Mouse (Mus musculus): ENCODE measurements at regions not wholly inside any gene's neighbourhood (a gene's known extent, or its start where the extent isn't known, plus 50 kb on each side); places are given as distances from the start of the nearest gene placed in this dataset.

- H3K9me3 ChIP-seq (ENCODE audit: control insufficient read depth), result no peaks in the 10 kb centered on the region
- H3K4me2 ChIP-seq (replicated peaks; ENCODE audit: low read depth), result no peak overlapping the region
- no peaks in the 10 kb centered on the region for H3K4me1 ChIP-seq (replicated peaks; ENCODE audit: control insufficient read depth, insufficient read depth, low read length)
- H3K27me3 ChIP-seq (replicated peaks; ENCODE audit: control insufficient read depth, insufficient read depth, low read length), result no peaks in the 10 kb centered on the region
- no peak overlapping the region for H3K27ac ChIP-seq (ENCODE audit: low read depth, low read length)
- 82% methylated on average over 3 of the region's 3 CpGs for WGBS
- no peak overlapping the region for H3K9ac ChIP-seq (ENCODE audit: low read depth, low read length)
- ATAC-seq, result no peak
- H3K4me3 ChIP-seq (ENCODE audit: low read depth, low read length), result no peak overlapping the region
- H3K36me3 ChIP-seq (ENCODE audit: control insufficient read depth, insufficient read depth), result no peaks in the 10 kb centered on the region
- no peak for TF ChIP-seq CTCF (IDR thresholded peaks at IDR 0.05; ENCODE audit: low read depth)
These were observed 87.8 kb upstream of the Foxq1 start for GRCm38 (mm10) chr13:31468131-31468530.

- H3K27ac ChIP-seq (ENCODE audit: low read depth, low read length), result no peak overlapping the region
- no peaks in the 10 kb centered on the region for H3K36me3 ChIP-seq (ENCODE audit: control insufficient read depth, insufficient read depth)
- no peak overlapping the region for H3K9ac ChIP-seq (ENCODE audit: low read depth, low read length)
- no peaks in the 10 kb centered on the region for H3K4me1 ChIP-seq (replicated peaks; ENCODE audit: control insufficient read depth, insufficient read depth, low read length)
- no peak overlapping the region for H3K4me2 ChIP-seq (replicated peaks; ENCODE audit: low read depth)
- no peaks in the 10 kb centered on the region for H3K9me3 ChIP-seq (ENCODE audit: control insufficient read depth)
- 77% methylated on average over 3 of the region's 3 CpGs for WGBS
- ATAC-seq, result no peak
- no peak overlapping the region for H3K4me3 ChIP-seq (ENCODE audit: low read depth, low read length)
- H3K27me3 ChIP-seq (replicated peaks; ENCODE audit: control insufficient read depth, insufficient read depth, low read length), result no peaks in the 10 kb centered on the region
- no peak for TF ChIP-seq CTCF (IDR thresholded peaks at IDR 0.05; ENCODE audit: low read depth)
These were observed 87.0 kb upstream of the Foxq1 start for GRCm38 (mm10) chr13:31468983-31469382.

- Histone ChIP-seq H3K4me3 (ENCODE audit: low read depth, low read length) (no peak overlapping the region), H3K27me3 (replicated peaks; ENCODE audit: control insufficient read depth, insufficient read depth, low read length) (no peaks in the 10 kb centered on the region), H3K27ac (ENCODE audit: low read depth, low read length) (no peak overlapping the region), H3K9ac (ENCODE audit: low read depth, low read length) (no peak overlapping the region), H3K4me2 (replicated peaks; ENCODE audit: low read depth) (no peak overlapping the region), H3K36me3 (ENCODE audit: control insufficient read depth, insufficient read depth) (no peaks in the 10 kb centered on the region), H3K9me3 (ENCODE audit: control insufficient read depth) (no peaks in the 10 kb centered on the region), H3K4me1 (replicated peaks; ENCODE audit: control insufficient read depth, insufficient read depth, low read length) (no peaks in the 10 kb centered on the region)
- ATAC-seq, result no peak
- TF ChIP-seq CTCF (IDR thresholded peaks at IDR 0.05; ENCODE audit: low read depth), result no peak
- 87% methylated on average over 5 of the region's 5 CpGs for WGBS
These were observed 83.6 kb upstream of the Foxq1 start for GRCm38 (mm10) chr13:31472366-31472765.

GRCm38 (mm10) chr13:31472804-31473203 is 83.1 kb upstream of the Foxq1 start:
- no peaks in the 10 kb centered on the region for H3K9me3 ChIP-seq (ENCODE audit: control insufficient read depth)
- H3K27me3 ChIP-seq (replicated peaks; ENCODE audit: control insufficient read depth, insufficient read depth, low read length), result no peaks in the 10 kb centered on the region
- ATAC-seq, result no peak
- H3K4me1 ChIP-seq (replicated peaks; ENCODE audit: control insufficient read depth, insufficient read depth, low read length), result no peaks in the 10 kb centered on the region
- H3K36me3 ChIP-seq (ENCODE audit: control insufficient read depth, insufficient read depth), result no peaks in the 10 kb centered on the region
- no peak overlapping the region for H3K4me3 ChIP-seq (ENCODE audit: low read depth, low read length)
- TF ChIP-seq CTCF (IDR thresholded peaks at IDR 0.05; ENCODE audit: low read depth), result no peak
- 76% methylated on average over 4 of the region's 4 CpGs for WGBS
- no peak overlapping the region for H3K4me2 ChIP-seq (replicated peaks; ENCODE audit: low read depth)
- no peak overlapping the region for H3K27ac ChIP-seq (ENCODE audit: low read depth, low read length)
- H3K9ac ChIP-seq (ENCODE audit: low read depth, low read length), result no peak overlapping the region

- Histone ChIP-seq H3K4me1 (replicated peaks; ENCODE audit: control insufficient read depth, insufficient read depth, low read length) (no peaks in the 10 kb centered on the region), H3K4me3 (ENCODE audit: low read depth, low read length) (no peak overlapping the region), H3K4me2 (replicated peaks; ENCODE audit: low read depth) (no peak overlapping the region), H3K27me3 (replicated peaks; ENCODE audit: control insufficient read depth, insufficient read depth, low read length) (no peaks in the 10 kb centered on the region), H3K36me3 (ENCODE audit: control insufficient read depth, insufficient read depth) (no peaks in the 10 kb centered on the region), H3K9ac (ENCODE audit: low read depth, low read length) (no peak overlapping the region), H3K27ac (ENCODE audit: low read depth, low read length) (no peak overlapping the region), H3K9me3 (ENCODE audit: control insufficient read depth) (no peaks in the 10 kb centered on the region)
- no peak for ATAC-seq
- WGBS, result 91% methylated on average over 1 of the region's 1 CpGs
- no peak for TF ChIP-seq CTCF (IDR thresholded peaks at IDR 0.05; ENCODE audit: low read depth)
These were observed 82.7 kb upstream of the Foxq1 start for GRCm38 (mm10) chr13:31473275-31473674.

- Histone ChIP-seq H3K4me2 (replicated peaks; ENCODE audit: low read depth) (no peak overlapping the region), H3K9me3 (ENCODE audit: control insufficient read depth) (no peaks in the 10 kb centered on the region), H3K27me3 (replicated peaks; ENCODE audit: control insufficient read depth, insufficient read depth, low read length) (no peaks in the 10 kb centered on the region), H3K27ac (ENCODE audit: low read depth, low read length) (no peak overlapping the region), H3K4me3 (ENCODE audit: low read depth, low read length) (no peak overlapping the region), H3K4me1 (replicated peaks; ENCODE audit: control insufficient read depth, insufficient read depth, low read length) (no peaks in the 10 kb centered on the region), H3K9ac (ENCODE audit: low read depth, low read length) (no peak overlapping the region), H3K36me3 (ENCODE audit: control insufficient read depth, insufficient read depth) (no peaks in the 10 kb centered on the region)
- TF ChIP-seq CTCF (IDR thresholded peaks at IDR 0.05; ENCODE audit: low read depth), result no peak
- 61% methylated on average over 3 of the region's 3 CpGs for WGBS
- ATAC-seq, result no peak
These were observed 80.1 kb upstream of the Foxq1 start for GRCm38 (mm10) chr13:31475845-31476244.

All from intestine, postnatal 0 days (tissue).